Mouse (Mus musculus): ENCODE data around the gene Dst. TPM values are rescaled to one million over a fixed set of nuclear protein-coding genes. Genes with fewer than 3 reads are reported as not detected.
A peak's percentile ranks its signal among the peaks of the same experiment; 100 is the strongest.

Gene Dst
- polyA plus RNA-seq, 1 experiment from 2014 or later: 28.4 TPM

DNA sequence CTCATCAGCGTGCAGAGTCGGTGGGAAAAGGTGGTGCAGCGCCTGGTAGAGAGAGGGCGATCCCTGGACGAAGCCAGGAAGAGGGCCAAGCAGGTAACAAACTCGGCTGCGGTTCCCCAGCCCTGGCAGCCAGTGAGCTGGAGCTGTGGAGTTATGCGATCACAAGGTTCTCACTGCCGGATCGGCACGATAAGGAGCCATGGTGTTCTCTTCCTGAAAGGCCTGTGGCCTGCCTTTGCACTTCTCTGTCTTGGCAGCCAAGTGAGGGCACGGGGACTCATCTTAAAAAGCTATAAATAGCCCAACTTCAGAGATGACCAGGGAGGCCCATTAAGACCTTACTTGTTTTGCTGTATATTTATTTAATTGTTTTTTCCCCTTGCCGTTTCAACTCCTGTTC lies 367.8 kb downstream of the Dst start:
- H3K27me3 ChIP-seq (replicated peaks): no peaks in the 10 kb centered on the region
- H3K36me3 ChIP-seq: peaks cover 86% of the 10 kb centered on the region
- H3K4me3 ChIP-seq: no peak overlapping the region
- no peaks in the 10 kb centered on the region for H3K4me1 ChIP-seq (replicated peaks)
- no peak overlapping the region for H3K9ac ChIP-seq
- WGBS: 81% methylated on average over 13 of the region's 13 CpGs
- no peaks in the 10 kb centered on the region for H3K9me3 ChIP-seq (replicated peaks)
- no peak overlapping the region for H3K4me2 ChIP-seq
- no peak overlapping the region for H3K27ac ChIP-seq (ENCODE audit: poor library complexity, severe bottlenecking)
- ATAC-seq (ENCODE audit: insufficient number of reproducible peaks, low FRiP score): no peak

DNA sequence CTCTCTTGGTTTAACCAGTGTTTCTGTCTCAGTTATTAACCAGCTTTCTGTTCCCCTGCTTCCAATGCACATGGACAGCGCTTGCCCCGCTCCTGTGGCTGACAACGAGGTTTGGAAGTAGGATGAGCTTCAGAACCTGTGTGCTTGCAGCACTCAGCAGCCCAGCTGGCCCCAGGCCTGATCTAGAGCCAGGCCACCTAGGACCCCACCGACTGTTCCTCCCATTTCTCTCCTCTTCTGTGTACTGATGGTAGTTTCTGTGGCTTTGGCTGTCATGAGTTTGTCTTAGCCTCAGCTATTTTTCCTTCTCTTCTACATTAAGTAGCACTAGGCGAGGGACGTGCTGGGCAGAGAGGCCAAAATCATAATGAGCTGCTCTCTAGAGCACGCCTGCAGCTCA lies 368.7 kb downstream of the Dst start:
- peaks cover 82% of the 10 kb centered on the region for H3K36me3 ChIP-seq
- H3K4me2 ChIP-seq: no peak overlapping the region
- no peak overlapping the region for H3K4me3 ChIP-seq
- WGBS: 88% methylated on average over 7 of the region's 7 CpGs
- ATAC-seq (ENCODE audit: insufficient number of reproducible peaks, low FRiP score): no peak
- H3K9me3 ChIP-seq (replicated peaks): no peaks in the 10 kb centered on the region
- H3K9ac ChIP-seq: no peak overlapping the region
- H3K4me1 ChIP-seq (replicated peaks): no peaks in the 10 kb centered on the region
- H3K27me3 ChIP-seq (replicated peaks): no peaks in the 10 kb centered on the region
- no peak overlapping the region for H3K27ac ChIP-seq (ENCODE audit: poor library complexity, severe bottlenecking)

DNA sequence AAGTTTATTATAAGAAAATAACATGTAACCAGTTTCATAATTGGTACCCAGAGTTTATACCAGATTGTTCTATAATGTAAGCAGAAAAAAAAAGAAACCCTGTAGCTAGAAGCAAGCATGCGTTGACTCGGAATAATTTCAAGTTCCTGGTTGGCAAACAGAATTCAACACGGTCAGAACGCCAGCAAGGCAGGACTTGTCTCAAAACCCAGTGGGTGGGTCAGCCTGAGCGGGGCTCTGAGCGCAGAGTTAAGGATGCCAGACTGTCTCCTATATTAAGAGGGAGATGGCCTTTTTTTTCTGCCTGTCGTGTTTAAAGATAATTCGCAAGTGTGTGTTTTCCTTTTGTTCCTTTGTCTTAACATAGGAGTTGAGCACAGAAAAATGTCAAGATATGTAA lies 369.2 kb downstream of the Dst start:
- Histone ChIP-seq H3K9me3 (replicated peaks) (no peaks in the 10 kb centered on the region), H3K36me3 (peaks cover 82% of the 10 kb centered on the region), H3K4me1 (replicated peaks) (no peaks in the 10 kb centered on the region), H3K27ac (ENCODE audit: poor library complexity, severe bottlenecking) (no peak overlapping the region), H3K9ac (no peak overlapping the region), H3K4me3 (no peak overlapping the region), H3K27me3 (replicated peaks) (no peaks in the 10 kb centered on the region), H3K4me2 (no peak overlapping the region)
- ATAC-seq (ENCODE audit: insufficient number of reproducible peaks, low FRiP score): no peak
- 75% methylated on average over 8 of the region's 8 CpGs for WGBS

DNA sequence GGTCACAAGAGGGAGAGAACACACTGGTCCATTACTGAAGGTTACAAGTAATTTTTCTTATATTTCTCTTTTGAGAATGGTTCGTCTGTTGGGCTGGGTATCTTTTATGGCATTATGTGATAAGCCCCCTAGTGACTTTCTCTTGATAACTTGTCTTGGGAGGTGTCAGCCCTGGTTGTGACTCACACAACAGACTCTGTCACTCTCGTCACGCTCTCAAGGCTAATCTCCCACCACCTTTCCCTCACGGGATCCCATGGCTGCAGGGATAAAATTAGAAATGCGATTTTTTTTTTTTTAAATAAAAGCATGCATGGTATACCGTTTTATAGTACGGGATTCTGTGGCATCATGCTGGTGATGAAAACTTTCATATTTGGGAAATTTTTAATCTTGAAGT lies 375.5 kb downstream of the Dst start:
- no peak for ATAC-seq (ENCODE audit: insufficient number of reproducible peaks, low FRiP score)

DNA sequence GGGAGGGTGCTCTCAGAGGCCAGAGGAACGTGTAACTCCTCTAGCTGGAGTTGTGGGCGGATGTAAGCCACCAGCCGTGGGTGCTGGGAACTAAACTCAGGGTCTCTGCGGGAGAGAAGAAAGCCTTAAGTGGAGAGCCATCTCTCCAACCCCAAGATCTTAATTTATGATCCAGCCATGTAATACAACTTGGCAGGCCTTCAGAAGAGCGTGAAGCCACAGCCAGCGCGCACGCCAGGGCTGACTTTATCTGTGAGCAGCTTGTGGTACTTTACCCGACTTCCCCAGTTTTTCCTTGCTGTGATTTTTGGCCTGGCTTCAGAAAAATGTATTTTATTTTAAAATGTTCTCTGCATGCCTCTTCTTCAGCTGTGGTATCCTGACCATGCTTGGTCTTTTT lies 377.0 kb downstream of the Dst start:
- 89% methylated on average over 9 of the region's 9 CpGs for WGBS
- H3K4me3 ChIP-seq: no peak overlapping the region
- peaks cover 73% of the 10 kb centered on the region for H3K36me3 ChIP-seq
- H3K4me1 ChIP-seq (replicated peaks): peaks cover 10% of the 10 kb centered on the region
- H3K4me2 ChIP-seq: no peak overlapping the region
- H3K27ac ChIP-seq (ENCODE audit: poor library complexity, severe bottlenecking): no peak overlapping the region
- H3K9me3 ChIP-seq (replicated peaks): no peaks in the 10 kb centered on the region
- ATAC-seq (ENCODE audit: insufficient number of reproducible peaks, low FRiP score): no peak
- H3K27me3 ChIP-seq (replicated peaks): no peaks in the 10 kb centered on the region
- H3K9ac ChIP-seq: no peak overlapping the region

More for the DNA sequence above, 375.5 kb downstream of the Dst start:
- Histone ChIP-seq H3K4me2 (no peak overlapping the region), H3K9me3 (replicated peaks) (no peaks in the 10 kb centered on the region), H3K4me3 (no peak overlapping the region), H3K9ac (no peak overlapping the region), H3K4me1 (replicated peaks) (no peaks in the 10 kb centered on the region), H3K27me3 (replicated peaks) (no peaks in the 10 kb centered on the region), H3K27ac (ENCODE audit: poor library complexity, severe bottlenecking) (no peak overlapping the region), H3K36me3 (peaks cover 72% of the 10 kb centered on the region)
- WGBS: 32% methylated on average over 7 of the region's 7 CpGs

DNA sequence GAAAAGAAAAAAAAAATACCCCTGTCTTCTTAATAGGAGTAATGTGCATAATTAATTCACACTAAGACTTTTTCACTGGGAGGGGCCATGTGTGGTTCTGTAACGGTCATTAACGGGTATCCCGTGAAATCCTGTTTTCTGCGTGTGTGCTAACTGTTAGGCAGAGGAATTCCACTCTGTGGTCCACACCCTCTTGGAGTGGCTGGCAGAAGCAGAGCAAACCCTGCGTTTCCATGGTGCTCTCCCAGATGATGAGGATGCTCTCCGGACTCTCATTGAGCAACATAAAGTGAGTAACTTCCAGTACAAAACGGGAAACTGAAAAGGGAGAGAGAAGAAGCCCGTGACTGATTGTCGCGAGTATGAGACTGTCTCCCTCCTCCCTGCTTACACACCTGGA lies 379.7 kb downstream of the Dst start:
- H3K27ac ChIP-seq (ENCODE audit: poor library complexity, severe bottlenecking): no peak overlapping the region
- no peak for ATAC-seq (ENCODE audit: insufficient number of reproducible peaks, low FRiP score)
- no peaks in the 10 kb centered on the region for H3K27me3 ChIP-seq (replicated peaks)
- 91% methylated on average over 10 of the region's 10 CpGs for WGBS
- peaks cover 13% of the 10 kb centered on the region for H3K4me1 ChIP-seq (replicated peaks)
- no peak overlapping the region for H3K4me2 ChIP-seq
- no peak overlapping the region for H3K9ac ChIP-seq
- H3K36me3 ChIP-seq: peaks cover 78% of the 10 kb centered on the region
- H3K9me3 ChIP-seq (replicated peaks): no peaks in the 10 kb centered on the region
- H3K4me3 ChIP-seq: no peak overlapping the region

DNA sequence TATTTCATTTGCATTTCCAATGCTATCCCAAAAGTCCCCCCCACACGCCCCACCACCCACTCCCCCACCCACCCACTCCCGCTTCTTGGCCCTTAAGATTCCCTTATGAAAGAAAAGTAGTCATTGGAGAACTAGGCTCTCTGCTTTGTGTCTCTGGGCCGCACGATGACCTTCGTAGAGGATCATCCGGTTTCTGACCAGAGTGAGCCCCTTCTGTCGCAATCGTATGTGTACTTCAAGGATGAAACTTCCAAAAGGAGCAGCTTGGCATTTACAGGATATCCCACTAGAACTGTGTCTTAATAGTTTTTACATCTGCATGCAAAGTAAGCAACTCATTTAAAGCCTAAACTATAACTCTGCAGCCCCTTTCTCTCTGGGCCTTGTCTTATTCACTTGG lies 380.2 kb downstream of the Dst start:
- H3K9ac ChIP-seq: no peak overlapping the region
- no peak overlapping the region for H3K4me2 ChIP-seq
- H3K4me3 ChIP-seq: no peak overlapping the region
- H3K9me3 ChIP-seq (replicated peaks): no peaks in the 10 kb centered on the region
- no peaks in the 10 kb centered on the region for H3K27me3 ChIP-seq (replicated peaks)
- no peak for ATAC-seq (ENCODE audit: insufficient number of reproducible peaks, low FRiP score)
- WGBS: 91% methylated on average over 8 of the region's 8 CpGs
- peaks cover 81% of the 10 kb centered on the region for H3K36me3 ChIP-seq
- H3K27ac ChIP-seq (ENCODE audit: poor library complexity, severe bottlenecking): no peak overlapping the region
- peaks cover 13% of the 10 kb centered on the region for H3K4me1 ChIP-seq (replicated peaks)

DNA sequence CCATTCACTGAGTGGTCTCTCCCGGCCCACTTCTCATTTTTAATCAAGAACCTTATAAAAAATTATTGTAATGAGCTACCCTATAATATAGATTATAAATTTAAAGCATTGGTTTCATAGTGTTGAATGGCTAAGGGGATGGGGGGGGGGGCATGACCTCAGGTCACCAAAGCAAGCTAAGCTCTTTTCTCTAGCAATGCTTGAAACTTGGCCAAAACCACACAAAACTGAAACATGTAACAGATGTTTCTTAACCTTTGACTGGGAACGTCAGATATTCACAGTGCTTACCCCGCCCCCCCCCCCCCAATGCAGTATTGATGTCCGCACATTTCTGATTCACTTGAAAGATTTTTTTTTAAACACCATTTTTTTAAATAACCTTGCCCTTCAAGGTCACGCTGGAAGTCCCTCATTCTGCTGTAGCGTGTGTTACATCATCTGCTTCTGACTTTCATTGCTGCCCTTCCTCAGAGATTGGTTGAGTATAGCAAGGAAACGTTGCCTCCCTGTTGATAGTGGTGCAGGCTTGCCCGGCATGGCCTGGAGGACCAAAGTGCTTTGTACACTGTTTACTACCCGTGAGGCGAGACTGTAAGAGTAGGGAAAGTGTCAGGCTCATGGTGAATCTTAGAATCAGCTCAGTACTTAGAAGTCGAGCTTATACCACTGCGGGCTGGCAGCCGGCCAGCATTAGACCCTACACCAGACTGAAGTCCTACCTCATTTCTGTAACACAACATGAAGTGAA lies 380.9 kb downstream of the Dst start:
- ATAC-seq (ENCODE audit: insufficient number of reproducible peaks, low FRiP score): peak; percentile 20; the same call in 1 of the 2 replicates
- H3K9me3 ChIP-seq (replicated peaks): no peaks in the 10 kb centered on the region
- no peak overlapping the region for H3K4me3 ChIP-seq
- H3K27ac ChIP-seq (ENCODE audit: poor library complexity, severe bottlenecking): peak overlapping the region; percentile 41; the same call in 1 of the 2 replicates
- peaks cover 13% of the 10 kb centered on the region for H3K4me1 ChIP-seq (replicated peaks)
- no peaks in the 10 kb centered on the region for H3K27me3 ChIP-seq (replicated peaks)
- no peak overlapping the region for H3K9ac ChIP-seq
- peaks cover 89% of the 10 kb centered on the region for H3K36me3 ChIP-seq
- WGBS: 75% methylated on average over 13 of the region's 13 CpGs
- H3K4me2 ChIP-seq: no peak overlapping the region

DNA sequence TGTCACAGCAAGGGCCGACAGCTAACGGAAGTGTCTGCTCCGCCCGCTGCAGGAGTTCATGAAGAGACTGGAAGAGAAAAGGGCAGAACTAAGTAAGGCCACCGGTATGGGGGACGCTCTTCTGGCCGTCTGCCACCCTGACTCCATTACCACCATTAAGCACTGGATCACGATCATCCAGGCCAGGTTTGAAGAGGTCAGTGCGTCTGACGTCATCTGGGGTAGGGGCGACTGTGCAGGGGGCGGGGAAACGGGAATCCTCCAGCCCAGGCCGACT lies 381.4 kb downstream of the Dst start:
- no peaks in the 10 kb centered on the region for H3K9me3 ChIP-seq (replicated peaks)
- no peak overlapping the region for H3K4me3 ChIP-seq
- no peaks in the 10 kb centered on the region for H3K27me3 ChIP-seq (replicated peaks)
- WGBS: 74% methylated on average over 14 of the region's 14 CpGs
- H3K4me1 ChIP-seq (replicated peaks): peaks cover 13% of the 10 kb centered on the region
- peak overlapping the region; percentile 41; the same call in 1 of the 2 replicates for H3K27ac ChIP-seq (ENCODE audit: poor library complexity, severe bottlenecking)
- H3K4me2 ChIP-seq: no peak overlapping the region
- H3K9ac ChIP-seq: no peak overlapping the region
- H3K36me3 ChIP-seq: peaks cover 89% of the 10 kb centered on the region
- ATAC-seq (ENCODE audit: insufficient number of reproducible peaks, low FRiP score): no peak

DNA sequence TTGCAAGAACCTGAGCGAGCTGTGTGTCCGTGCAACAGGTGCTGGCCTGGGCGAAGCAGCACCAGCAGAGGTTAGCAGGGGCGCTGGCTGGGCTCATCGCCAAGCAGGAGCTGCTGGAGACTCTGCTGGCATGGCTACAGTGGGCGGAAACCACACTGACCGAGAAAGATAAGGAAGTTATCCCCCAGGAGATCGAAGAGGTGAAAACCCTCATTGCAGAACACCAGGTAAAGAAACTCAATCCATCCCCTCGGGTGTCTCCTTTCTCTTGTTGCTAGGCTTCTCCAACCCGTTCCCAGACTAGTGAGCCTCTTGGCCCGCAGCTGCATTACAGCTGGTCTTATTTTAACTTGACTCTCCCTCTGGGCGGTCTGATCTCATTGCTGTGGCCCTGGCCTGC lies 382.3 kb downstream of the Dst start:
- Histone ChIP-seq H3K4me3 (no peak overlapping the region), H3K4me2 (no peak overlapping the region), H3K9ac (no peak overlapping the region), H3K36me3 (peaks cover 91% of the 10 kb centered on the region), H3K27me3 (replicated peaks) (no peaks in the 10 kb centered on the region), H3K27ac (ENCODE audit: poor library complexity, severe bottlenecking) (0 out of 2 replicates have a peak overlapping the region, but pooled peaks have one; percentile 5), H3K4me1 (replicated peaks) (peaks cover 13% of the 10 kb centered on the region), H3K9me3 (replicated peaks) (no peaks in the 10 kb centered on the region)
- no peak for ATAC-seq (ENCODE audit: insufficient number of reproducible peaks, low FRiP score)
- 83% methylated on average over 12 of the region's 12 CpGs for WGBS

DNA sequence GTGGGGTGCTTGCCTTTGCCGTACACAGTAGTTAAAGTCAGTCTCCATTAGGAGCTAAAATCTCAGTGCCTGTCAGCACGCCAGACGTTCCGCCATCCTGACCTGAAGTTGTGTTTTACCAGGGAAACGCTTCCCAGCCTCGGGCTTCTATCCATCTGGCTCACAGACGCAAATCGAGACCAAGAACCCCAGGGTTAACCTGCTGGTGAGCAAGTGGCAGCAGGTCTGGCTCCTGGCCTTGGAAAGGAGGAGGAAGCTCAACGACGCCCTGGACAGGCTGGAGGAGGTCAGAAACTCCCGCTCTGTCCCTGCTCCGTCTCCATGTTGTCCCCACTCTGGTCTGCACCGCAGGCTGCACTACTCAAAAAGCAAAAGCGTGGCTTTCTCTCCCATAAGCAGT lies 385.2 kb downstream of the Dst start:
- no peak for ATAC-seq (ENCODE audit: insufficient number of reproducible peaks, low FRiP score)
- Histone ChIP-seq H3K9me3 (replicated peaks) (no peaks in the 10 kb centered on the region), H3K36me3 (peaks cover 88% of the 10 kb centered on the region), H3K9ac (no peak overlapping the region), H3K4me1 (replicated peaks) (peaks cover 13% of the 10 kb centered on the region), H3K27ac (ENCODE audit: poor library complexity, severe bottlenecking) (no peak overlapping the region), H3K4me3 (no peak overlapping the region), H3K27me3 (replicated peaks) (no peaks in the 10 kb centered on the region), H3K4me2 (no peak overlapping the region)
- 74% methylated on average over 14 of the region's 14 CpGs for WGBS

DNA sequence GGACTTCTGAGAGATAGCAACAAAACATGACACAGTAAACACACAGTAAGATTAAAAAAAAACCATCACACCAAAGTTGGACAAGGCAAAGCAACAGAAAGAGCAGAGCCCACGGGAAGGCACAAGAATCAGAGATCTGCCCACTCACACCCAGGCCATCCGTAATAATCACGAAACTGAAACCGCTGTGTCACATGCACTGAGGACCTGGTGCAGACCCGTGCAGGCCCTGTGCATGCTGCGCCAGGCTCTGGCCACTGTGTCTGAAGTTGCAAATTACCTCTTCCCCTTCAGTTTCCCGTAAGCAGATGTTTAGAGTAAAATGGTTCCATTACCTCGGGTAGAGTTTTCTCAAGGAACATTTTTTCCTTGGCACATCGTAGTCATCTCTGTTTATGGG lies 389.6 kb downstream of the Dst start:
- Histone ChIP-seq H3K4me1 (replicated peaks) (no peaks in the 10 kb centered on the region), H3K27ac (ENCODE audit: poor library complexity, severe bottlenecking) (no peak overlapping the region), H3K4me3 (no peak overlapping the region), H3K36me3 (peaks cover 81% of the 10 kb centered on the region), H3K27me3 (replicated peaks) (no peaks in the 10 kb centered on the region), H3K9me3 (replicated peaks) (no peaks in the 10 kb centered on the region), H3K9ac (no peak overlapping the region), H3K4me2 (no peak overlapping the region)
- WGBS: 84% methylated on average over 9 of the region's 9 CpGs
- ATAC-seq (ENCODE audit: insufficient number of reproducible peaks, low FRiP score): no peak
